Mouse (Mus musculus) ES-E14 (cell line): ENCODE results near the gene Nsd1. TPM values are rescaled to one million over a fixed set of nuclear protein-coding genes. Genes with fewer than 3 reads are reported as not detected.
A peak's percentile ranks its signal among the peaks of the same experiment; 100 is the strongest.

Experiments used
- DNase-seq: peaks from one replicate; pipeline ENCODE4 v3.0.0-alpha.2; 2013; ENCODE audit warnings: low read depth, low spot score
- H3K27ac ChIP-seq: 2 replicates; pipeline ENCODE4 v1.5.1; 2012; ENCODE audit warnings: low read depth, mild to moderate bottlenecking, low read length, moderate library complexity, mixed read lengths; ENCODE audit not compliant: poor library complexity, insufficient read depth, severe bottlenecking
- H3K36me3 ChIP-seq: 2 replicates; pipeline ENCODE4 v1.6.1; 2012; ENCODE audit warnings: mild to moderate bottlenecking, low read length, moderate library complexity, mixed read lengths; ENCODE audit not compliant: control insufficient read depth, poor library complexity, insufficient read depth, severe bottlenecking
- H3K4me1 ChIP-seq, 2 experiments: fragments of 150-350 bp in 1 of 2; sonication (generic) in 1 of 2; 2 replicates each; pipeline ENCODE4 v1.6.1; 2012; ENCODE audit warnings: low read length in 2 of 2, mild to moderate bottlenecking in 1 of 2, mixed read lengths in 1 of 2; ENCODE audit not compliant: control insufficient read depth in 2 of 2, insufficient read depth in 2 of 2, poor library complexity in 1 of 2
- H3K4me3 ChIP-seq, 2 experiments: fragments of 150-350 bp in 1 of 2; sonication (generic) in 1 of 2; 2 replicates each; pipeline ENCODE4 v1.5.1; 2012; ENCODE audit warnings: low read length in 2 of 2, low read depth in 1 of 2, mild to moderate bottlenecking in 1 of 2, mixed read lengths in 1 of 2; ENCODE audit not compliant: insufficient read depth in 1 of 2, poor library complexity in 1 of 2, severe bottlenecking in 1 of 2
- H3K9ac ChIP-seq: 2 replicates; pipeline ENCODE4 v1.6.1; 2012; ENCODE audit warnings: low read depth, mild to moderate bottlenecking, low read length, mixed read lengths; ENCODE audit not compliant: poor library complexity, insufficient read depth, severe bottlenecking
- H3K9me3 ChIP-seq: fragments of 150-350 bp; sonication (generic); 2 replicates; pipeline ENCODE4 v1.6.1; 2012; ENCODE audit warnings: low read depth, mild to moderate bottlenecking, low read length; ENCODE audit not compliant: control insufficient read depth, insufficient read depth
- CHD2 ChIP-seq: IDR thresholded peaks from 2 replicates; pipeline ENCODE4 v1.6.1; 2014; ENCODE audit warnings: mild to moderate bottlenecking, low read depth, low read length, inconsistent platforms
- HCFC1 ChIP-seq: IDR thresholded peaks from 2 replicates; pipeline ENCODE4 v1.6.1; 2012; ENCODE audit warnings: low read length, inconsistent platforms, borderline replicate concordance; ENCODE audit not compliant: insufficient read depth
- MAFK ChIP-seq: IDR thresholded peaks from 2 replicates; pipeline ENCODE4 v1.6.1; 2014; ENCODE audit warnings: mild to moderate bottlenecking, low read depth, low read length, inconsistent platforms; ENCODE audit not compliant: insufficient read depth
- ZC3H11A ChIP-seq: IDR thresholded peaks from 2 replicates; pipeline ENCODE4 v1.6.1; 2012; ENCODE audit warnings: low read depth, mild to moderate bottlenecking, inconsistent platforms, low read length, borderline replicate concordance
- ZNF384 ChIP-seq: IDR thresholded peaks from 2 replicates; pipeline ENCODE4 v1.6.1; 2012; ENCODE audit warnings: low read depth, low read length, inconsistent platforms
- in situ Hi-C, 2 experiments: fragments of 600-800 bp; cut with MboI; formaldehyde crosslinking; loops; one replicate each; pipeline ENCODE4 v1.15.1; 2025; ENCODE audit warnings: low sequenced_read_pairs in 2 of 2, inconsistent platforms in 1 of 2; ENCODE audit not compliant: unreplicated experiment in 2 of 2
- total RNA-seq: library from RNA; depleted of rRNA; stranded (reverse); fragments of 300-350 nt; gene quantifications from 2 replicates; pipeline ENCODE4 v1.2.3, GENCODE M21; 2012

Gene Nsd1
- total RNA-seq, 1 experiment, result 135 TPM

GRCm38 (mm10) chr13:55171517-55172335, 37.9 kb upstream of the Nsd1 start:
- no peak for DNase-seq

GRCm38 (mm10) chr13:55172336-55172770, 37.2 kb upstream of the Nsd1 start:
- H3K36me3 ChIP-seq, result no peaks in the 10 kb centered on the region
- in situ Hi-C loops, result no loop called here
- H3K4me3 ChIP-seq, result no peak overlapping the region

More at GRCm38 (mm10) chr13:55171517-55172335, 37.9 kb upstream of the Nsd1 start:
- Histone ChIP-seq H3K4me1 (peaks cover 2 to 11% of the 10 kb centered on the region in 2 experiments; a peak in 2 of 4 replicates), H3K36me3 (no peaks in the 10 kb centered on the region), H3K9ac (no peak overlapping the region), H3K4me3 (peak overlapping the region; percentile 15 to 37; a peak in 2 of 4 replicates), H3K27ac (no peak overlapping the region), H3K9me3 (no peaks in the 10 kb centered on the region)
- no peak for TF ChIP-seq ZC3H11A
- no peak for TF ChIP-seq CHD2
- TF ChIP-seq ZNF384, result no peak
- no peak for TF ChIP-seq HCFC1
- in situ Hi-C loops, result no loop called here

DNA sequence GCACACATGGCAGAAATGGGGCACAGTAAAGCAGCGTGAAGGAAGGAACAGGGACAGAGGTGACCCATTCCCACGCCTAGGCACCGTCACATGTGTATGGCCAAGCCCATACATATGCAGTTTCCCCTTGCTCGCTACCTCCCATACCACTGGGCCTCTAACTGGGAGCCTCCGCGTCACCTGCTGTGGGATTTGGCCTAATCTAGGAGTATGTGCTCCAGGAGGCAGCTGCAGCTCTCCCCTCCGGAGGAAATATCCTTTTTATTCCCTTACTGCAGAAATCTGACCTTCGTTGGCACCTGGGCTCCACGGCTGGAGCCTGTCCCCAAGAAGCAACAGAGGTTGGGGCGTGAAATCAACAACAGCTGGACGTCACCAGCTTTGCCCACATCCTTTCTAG, 35.2 kb upstream of the Nsd1 start:
- no peaks in the 10 kb centered on the region for H3K9me3 ChIP-seq
- H3K4me1 ChIP-seq, result peaks cover 2 to 3% of the 10 kb centered on the region in 2 experiments; a peak in 3 of 4 replicates
- H3K36me3 ChIP-seq, result no peaks in the 10 kb centered on the region
- no peak overlapping the region for H3K27ac ChIP-seq
- in situ Hi-C loops, result no loop called here
- no peak for DNase-seq
- no peak overlapping the region for H3K9ac ChIP-seq
- TF ChIP-seq CHD2 (no peak), ZC3H11A (no peak), HCFC1 (no peak), MAFK (no peak), ZNF384 (no peak)
- no peak overlapping the region for H3K4me3 ChIP-seq

More at GRCm38 (mm10) chr13:55172336-55172770, 37.2 kb upstream of the Nsd1 start:
- Histone ChIP-seq H3K9me3 (no peaks in the 10 kb centered on the region), H3K9ac (no peak overlapping the region), H3K27ac (no peak overlapping the region), H3K4me1 (peaks cover 2 to 6% of the 10 kb centered on the region in 2 experiments; a peak in 2 of 4 replicates)
- TF ChIP-seq ZC3H11A (no peak), CHD2 (no peak), HCFC1 (no peak), ZNF384 (no peak), MAFK (no peak)
- no peak for DNase-seq

DNA sequence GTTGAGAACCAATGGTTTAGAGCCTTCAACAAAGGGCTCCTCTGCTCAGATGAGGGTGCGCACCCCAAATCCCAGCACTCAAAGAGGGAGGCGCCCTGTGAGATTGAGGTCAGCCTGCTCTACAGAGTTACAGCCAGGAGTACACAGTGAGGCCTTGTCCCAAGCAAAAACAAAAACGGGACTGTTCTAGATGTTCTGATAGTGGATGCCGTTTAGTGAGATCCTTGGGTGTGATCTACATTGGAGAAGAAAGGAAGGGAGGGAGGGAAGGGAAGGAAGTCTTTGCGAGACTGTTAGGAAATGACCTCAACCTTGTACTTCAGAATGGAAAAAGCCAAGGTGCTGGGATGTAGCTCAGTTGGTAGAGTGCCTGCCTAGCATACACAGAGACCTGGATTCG, 33.3 kb upstream of the Nsd1 start:
- Histone ChIP-seq H3K9ac (no peak overlapping the region), H3K9me3 (no peaks in the 10 kb centered on the region), H3K27ac (no peak overlapping the region), H3K4me1 (peaks cover 2 to 8% of the 10 kb centered on the region in 2 experiments; a peak in 3 of 4 replicates), H3K4me3 (no peak overlapping the region), H3K36me3 (no peaks in the 10 kb centered on the region)
- DNase-seq, result no peak
- in situ Hi-C loops, result no loop called here
- TF ChIP-seq HCFC1 (no peak), CHD2 (no peak), ZNF384 (no peak), ZC3H11A (no peak), MAFK (no peak)
